Mouse (Mus musculus): ENCODE measurements around the gene Angptl1. TPM values are rescaled to one million over a fixed set of nuclear protein-coding genes. Genes with fewer than 3 reads are reported as not detected.

Gene Angptl1
- total and polyA plus RNA-seq, 3 experiments: 0.08 to 0.23 TPM; not detected in 1

DNA sequence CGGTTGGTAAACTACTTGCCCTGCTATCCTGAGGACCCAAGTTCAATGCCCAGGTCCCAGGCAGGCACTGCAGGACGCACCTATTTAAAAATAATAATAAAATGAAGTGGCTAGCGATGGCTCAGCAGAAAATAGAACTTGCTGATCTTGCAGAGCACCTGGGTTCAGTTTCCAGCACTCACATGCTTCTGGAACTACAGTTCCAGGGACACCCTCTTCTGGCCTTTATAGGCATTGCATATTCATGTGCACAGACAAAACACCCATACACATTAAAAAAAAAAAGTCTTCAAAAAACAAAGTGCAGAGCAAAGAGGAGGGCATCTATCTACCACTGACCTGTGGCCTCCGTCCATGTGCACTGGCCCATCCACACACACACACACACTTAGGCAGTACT, 53.2 kb downstream of the Angptl1 start (continued):
- TF ChIP-seq SMC3 (IDR thresholded peaks at IDR 0.05; ENCODE audit: low read depth, low read length): peak; percentile 22
- TF ChIP-seq UBTF (IDR thresholded peaks at IDR 0.05; ENCODE audit: low read depth, low read length): no peak
- no peak for TF ChIP-seq E2F4 (IDR thresholded peaks at IDR 0.05; ENCODE audit: insufficient replicate concordance, low read depth, low read length)
- TF ChIP-seq POLR2A (IDR thresholded peaks at IDR 0.05; ENCODE audit: low read depth, low read length): no peak

DNA sequence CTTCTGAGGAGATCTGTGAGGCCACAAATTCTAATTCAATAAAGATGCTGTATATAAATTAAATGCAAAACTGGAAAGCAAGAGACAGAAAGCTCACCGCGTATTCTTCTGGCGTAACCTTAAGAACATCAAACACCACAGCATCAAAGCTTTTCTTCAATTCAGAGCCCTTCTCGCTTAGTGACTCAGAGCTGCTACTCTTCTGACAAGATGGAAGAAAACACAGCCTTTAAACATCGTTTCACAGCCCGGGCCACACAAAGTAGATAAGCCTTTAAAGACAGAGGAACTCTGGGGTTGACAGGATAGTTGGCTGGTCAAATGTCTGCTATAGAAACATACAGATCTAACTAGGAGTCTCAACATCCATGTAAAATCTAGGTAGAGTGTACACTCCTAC, 63.3 kb downstream of the Angptl1 start:
- peaks cover 57 to 85% of the 10 kb centered on the region in 2 experiments for H3K36me3 ChIP-seq (replicated peaks in 1 of 2; ENCODE audit: control insufficient read depth in 1 of 2, insufficient read depth in 1 of 2, low read length in 1 of 2)
- H3K27ac ChIP-seq (ENCODE audit: insufficient read depth, low read depth): no peak overlapping the region
- no peak overlapping the region for H3K4me2 ChIP-seq (ENCODE audit: insufficient read depth, low read depth, poor library complexity, severe bottlenecking)
- H3K79me2 ChIP-seq (replicated peaks; ENCODE audit: control insufficient read depth, extremely low read depth, insufficient read depth, poor library complexity, severe bottlenecking): peaks cover 45% of the 10 kb centered on the region
- no peak overlapping the region for H3K4me3 ChIP-seq (replicated peaks in 1 of 3; ENCODE audit: low read depth in 2 of 3, low read length in 2 of 3, poor library complexity in 1 of 3)
- H3K9ac ChIP-seq (ENCODE audit: insufficient read depth, low read depth): no peak overlapping the region
- no peaks in the 10 kb centered on the region for H3K27me3 ChIP-seq (replicated peaks)
- DNase-seq (ENCODE audit: extremely low read depth): no peak
- H3K4me1 ChIP-seq (ENCODE audit: control insufficient read depth in 1 of 2, insufficient read depth in 2 of 2): peaks cover 0 to 19% of the 10 kb centered on the region in 2 experiments; a peak in 1 of 4 replicates
- dilution Hi-C loops (cut with MboI; ENCODE audit: extremely low pct_ligation_motif_present, extremely low pct_unique_long_range_greater_than_20kb, low sequenced_read_pairs) (no loop called here), in situ Hi-C loops (cut with MboI; ENCODE audit: low pct_ligation_motif_present, low pct_unique_long_range_greater_than_20kb, low sequenced_read_pairs) (no loop called here)
- H3K9me3 ChIP-seq (replicated peaks; ENCODE audit: low read length): no peaks in the 10 kb centered on the region
- TF ChIP-seq MEF2A (IDR thresholded peaks at IDR 0.05; ENCODE audit: borderline replicate concordance, low read depth, low read length): no peak
- TF ChIP-seq ELF1 (IDR thresholded peaks at IDR 0.05; ENCODE audit: low read depth, low read length): no peak
- no peak for TF ChIP-seq EP300 (IDR thresholded peaks at IDR 0.05; ENCODE audit: low read length)
- no peak for TF ChIP-seq IRF4 (IDR thresholded peaks at IDR 0.05; ENCODE audit: low read depth, low read length)
- TF ChIP-seq MAZ (IDR thresholded peaks at IDR 0.05; ENCODE audit: low read depth, low read length): no peak
- TF ChIP-seq USF2 (conservative IDR thresholded peaks at IDR 0.05; ENCODE audit: low read depth, low read length): no peak
- no peak for TF ChIP-seq MAFK (IDR thresholded peaks at IDR 0.05; ENCODE audit: insufficient replicate concordance, low read length)
- no peak for TF ChIP-seq POLR2A (IDR thresholded peaks at IDR 0.05; ENCODE audit: low read depth, low read length)
- TF ChIP-seq ZKSCAN1 (IDR thresholded peaks at IDR 0.05; ENCODE audit: borderline replicate concordance, low read depth, low read length): no peak

DNA sequence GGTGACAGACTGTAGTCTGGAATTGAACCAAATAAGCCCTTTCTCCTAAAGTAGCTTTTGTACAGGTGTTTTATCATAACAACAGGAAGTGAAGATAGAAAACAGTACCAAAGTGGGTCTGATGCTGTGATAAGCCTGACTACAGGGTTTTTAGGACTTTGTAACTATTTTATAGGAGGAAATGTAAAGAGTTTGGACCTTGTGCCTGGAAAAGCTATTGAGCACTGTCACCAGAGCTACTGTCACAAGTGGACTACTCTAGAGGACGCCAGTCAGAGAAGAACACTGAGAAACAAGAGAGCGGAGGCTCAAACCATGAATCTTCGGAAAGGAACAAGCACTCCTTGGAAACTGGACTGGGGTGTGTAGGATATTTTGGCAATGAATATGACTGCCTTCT, 65.5 kb downstream of the Angptl1 start:
- in situ Hi-C loops (cut with MboI; ENCODE audit: low pct_ligation_motif_present, low pct_unique_long_range_greater_than_20kb, low sequenced_read_pairs): no loop called here
- no peaks in the 10 kb centered on the region for H3K9me3 ChIP-seq (replicated peaks; ENCODE audit: low read length)
- peaks cover 53 to 85% of the 10 kb centered on the region in 2 experiments for H3K36me3 ChIP-seq (replicated peaks in 1 of 2; ENCODE audit: control insufficient read depth in 1 of 2, insufficient read depth in 1 of 2, low read length in 1 of 2)
- H3K79me2 ChIP-seq (replicated peaks; ENCODE audit: control insufficient read depth, extremely low read depth, insufficient read depth, poor library complexity, severe bottlenecking): peaks cover 61% of the 10 kb centered on the region
- no peak for DNase-seq (ENCODE audit: extremely low read depth)
- dilution Hi-C loops (cut with MboI; ENCODE audit: extremely low pct_ligation_motif_present, extremely low pct_unique_long_range_greater_than_20kb, low sequenced_read_pairs): no loop called here
- TF ChIP-seq NRF1 (IDR thresholded peaks at IDR 0.05; ENCODE audit: low read depth, low read length) (no peak), TCF12 (IDR thresholded peaks at IDR 0.05; ENCODE audit: low read depth, low read length) (no peak), MAFK (IDR thresholded peaks at IDR 0.05; ENCODE audit: insufficient replicate concordance, low read length) (no peak), JUND (conservative IDR thresholded peaks at IDR 0.05; ENCODE audit: low read depth, low read length) (no peak), JUN (IDR thresholded peaks at IDR 0.05; ENCODE audit: insufficient read depth, low read depth, low read length) (no peak), ELF1 (IDR thresholded peaks at IDR 0.05; ENCODE audit: low read depth, low read length) (no peak), USF2 (conservative IDR thresholded peaks at IDR 0.05; ENCODE audit: low read depth, low read length) (no peak), ZMIZ1 (IDR thresholded peaks at IDR 0.05; ENCODE audit: low read depth, low read length) (no peak), RAD21 (IDR thresholded peaks at IDR 0.05; ENCODE audit: low read depth, low read length) (no peak), KAT2A (IDR thresholded peaks at IDR 0.05; ENCODE audit: insufficient replicate concordance, low read length) (no peak), E2F4 (IDR thresholded peaks at IDR 0.05; ENCODE audit: insufficient replicate concordance, low read depth, low read length) (no peak), MAZ (IDR thresholded peaks at IDR 0.05; ENCODE audit: low read depth, low read length) (no peak), PAX5 (IDR thresholded peaks at IDR 0.05; ENCODE audit: low read length) (no peak), ZC3H11A (IDR thresholded peaks at IDR 0.05; ENCODE audit: low read depth, low read length) (no peak), RCOR1 (conservative IDR thresholded peaks at IDR 0.05; ENCODE audit: low read depth, low read length) (no peak), CTCF (conservative IDR thresholded peaks at IDR 0.05 in 1 of 2, IDR thresholded peaks at IDR 0.05 in 1 of 2; ENCODE audit: low read depth in 2 of 2, low read length in 2 of 2) (no peak), BHLHE40 (IDR thresholded peaks at IDR 0.05; ENCODE audit: low read depth, low read length) (no peak), EP300 (IDR thresholded peaks at IDR 0.05; ENCODE audit: low read length) (no peak), POLR2AphosphoS2 (IDR thresholded peaks at IDR 0.05; ENCODE audit: low read depth, low read length) (no peak), CHD1 (IDR thresholded peaks at IDR 0.05; ENCODE audit: low read depth, low read length) (no peak)
- H3K4me2 ChIP-seq (ENCODE audit: insufficient read depth, low read depth, poor library complexity, severe bottlenecking): no peak overlapping the region
- no peak overlapping the region for H3K4me3 ChIP-seq (replicated peaks in 1 of 3; ENCODE audit: low read depth in 2 of 3, low read length in 2 of 3, poor library complexity in 1 of 3)
- no peak overlapping the region for H3K9ac ChIP-seq (ENCODE audit: insufficient read depth, low read depth)
- H3K27ac ChIP-seq (ENCODE audit: insufficient read depth, low read depth): no peak overlapping the region
- peaks cover 0 to 24% of the 10 kb centered on the region in 2 experiments; a peak in 1 of 4 replicates for H3K4me1 ChIP-seq (ENCODE audit: control insufficient read depth in 1 of 2, insufficient read depth in 2 of 2)
- no peaks in the 10 kb centered on the region for H3K27me3 ChIP-seq (replicated peaks)

Data from CH12.LX (cell line).